Mouse (Mus musculus) left cerebral cortex, postnatal 10 days (tissue): Measurements from ENCODE around the gene Col6a1. TPM values are rescaled to one million over a fixed set of nuclear protein-coding genes. Genes with fewer than 3 reads are reported as not detected.

Experiments
- total RNA-seq, 2 experiments: library from RNA; stranded (reverse); gene quantifications; 2 replicates each; pipeline ENCODE4 v1.2.3; 2021

The Col6a1 gene
- total RNA-seq, 2 experiments from 2014 or later = 32.0 to 34.3 TPM

Other genes starting within 250 kb of the Col6a1 start
- gene Lss, start 194.6 kb downstream of the Col6a1 start, total RNA-seq = 10 to 100 TPM; 70.9 to 71.3 TPM
- gene Spatc1l, start 163.9 kb downstream of the Col6a1 start, total RNA-seq = not detected
- gene Ftcd, start 150.5 kb downstream of the Col6a1 start, total RNA-seq = not detected
- 10 to 100 TPM; 15.6 to 18.8 TPM for gene Col6a2, start 102.5 kb downstream of the Col6a1 start, total RNA-seq
- gene Pcbp3, start 235.7 kb upstream of the Col6a1 start, total RNA-seq = 10 to 100 TPM; 72.8 to 79.4 TPM